Mouse (Mus musculus): ENCODE measurements around the gene Rrp12. TPM values are rescaled to one million over a fixed set of nuclear protein-coding genes. Genes with fewer than 3 reads are reported as not detected.

Gene Rrp12
- polyA plus RNA-seq, 1 experiment from 2014 or later: 6.8 TPM

DNA sequence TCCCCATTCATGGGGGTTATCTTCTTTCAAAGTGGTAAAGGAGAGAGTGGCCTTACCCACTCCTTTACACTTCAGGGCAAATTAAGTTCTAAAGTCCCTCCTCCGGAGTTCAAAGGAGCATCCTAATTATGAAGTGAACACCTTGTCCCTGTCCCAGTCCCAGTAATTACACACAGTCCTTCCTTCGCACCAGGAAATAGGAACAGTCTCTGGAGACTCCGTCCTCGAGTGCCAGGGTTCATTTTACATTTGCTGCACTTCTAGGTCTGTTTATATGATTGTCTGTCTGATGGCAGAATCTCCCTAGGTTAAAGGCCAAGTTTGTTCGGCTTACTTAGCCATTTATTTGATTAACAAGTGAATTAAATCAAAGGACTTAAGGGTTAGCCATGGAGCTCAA is 79.6 kb downstream of the Rrp12 start:
- Histone ChIP-seq H3K4me3 (ENCODE audit: inconsistent target) (no peak overlapping the region), H3K79me2 (ENCODE audit: inconsistent target) (no peaks in the 10 kb centered on the region), H3K36me3 (ENCODE audit: inconsistent target) (no peaks in the 10 kb centered on the region), H3K27ac (no peak overlapping the region)
- 93% methylated on average over 3 of the region's 5 CpGs for WGBS (ENCODE audit: missing documents)

DNA sequence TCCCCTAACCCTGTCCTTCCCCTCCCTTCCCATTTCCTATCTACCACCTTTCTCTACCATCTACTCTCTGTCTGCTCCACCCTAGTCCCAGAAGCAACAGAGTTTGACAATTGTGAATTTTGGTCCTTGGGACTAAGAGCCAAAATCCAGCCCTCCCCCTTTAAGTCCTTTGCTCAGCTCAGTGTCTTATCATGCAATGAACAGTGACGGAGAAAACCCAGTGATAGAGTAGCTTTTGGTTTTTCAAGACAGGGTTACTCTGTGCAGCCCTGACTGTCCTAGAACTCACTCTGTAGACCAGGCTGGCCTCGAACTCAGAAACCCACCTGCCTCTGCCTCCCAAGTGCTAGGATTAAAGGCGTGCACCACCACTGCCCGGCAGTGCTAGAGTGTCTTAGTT is 82.6 kb downstream of the Rrp12 start:
- 90% methylated on average over 4 of the region's 4 CpGs for WGBS (ENCODE audit: missing documents)
- H3K27ac ChIP-seq: no peak overlapping the region

More for the DNA sequence above, 82.6 kb downstream of the Rrp12 start:
- Histone ChIP-seq H3K4me3 (ENCODE audit: inconsistent target) (no peak overlapping the region), H3K36me3 (ENCODE audit: inconsistent target) (no peaks in the 10 kb centered on the region), H3K79me2 (ENCODE audit: inconsistent target) (no peaks in the 10 kb centered on the region)

Other genes starting within 250 kb of the Rrp12 start
- 1.2 to 6.7 TPM (median 3.4 TPM) in 3 replicates for gene Slit1, start 152.5 kb downstream of the Rrp12 start, polyA plus RNA-seq (2018)
- gene Arhgap19, start 94.1 kb downstream of the Rrp12 start, polyA plus RNA-seq (2018): 95.1 to 159 TPM (median 112 TPM) in 3 replicates
- gene Frat1, start 66.2 kb downstream of the Rrp12 start, polyA plus RNA-seq (2018): 0.36 to 3.2 TPM (median 1.3 TPM) in 3 replicates
- gene Frat2, start 48.0 kb downstream of the Rrp12 start, polyA plus RNA-seq (2018): 0.41 to 4.5 TPM (median 3.0 TPM) in 3 replicates
- gene Pgam1, start 15.8 kb upstream of the Rrp12 start, polyA plus RNA-seq (2018): 316 to 518 TPM (median 374 TPM) in 3 replicates
- 15.3 to 37.7 TPM (median 36.0 TPM) in 3 replicates for gene Exosc1, start 37.2 kb upstream of the Rrp12 start, polyA plus RNA-seq (2018)
- gene Zdhhc16, start 37.3 kb upstream of the Rrp12 start, polyA plus RNA-seq (2018): 17.4 to 32.6 TPM (median 29.9 TPM) in 3 replicates
- gene Mms19, start 85.0 kb upstream of the Rrp12 start, polyA plus RNA-seq (2018): 20.9 to 26.5 TPM (median 24.4 TPM) in 3 replicates
- gene Ubtd1, start 85.6 kb upstream of the Rrp12 start, polyA plus RNA-seq (2018): 25.8 to 42.9 TPM (median 41.2 TPM) in 3 replicates
- not detected in 3 replicates for gene Ankrd2, start 139.8 kb upstream of the Rrp12 start, polyA plus RNA-seq (2018)
- gene Hoga1, start 149.4 kb upstream of the Rrp12 start, polyA plus RNA-seq (2018): 1.3 to 2.2 TPM (median 1.9 TPM) in 3 replicates
- 0.19 to 0.27 TPM (median 0.27 TPM) in 3 replicates for gene 4933411K16Rik, start 156.1 kb upstream of the Rrp12 start, polyA plus RNA-seq (2018)
- gene Morn4, start 190.2 kb upstream of the Rrp12 start, polyA plus RNA-seq (2018): 2.7 to 5.4 TPM (median 5.3 TPM) in 3 replicates
- 62.5 to 98.7 TPM (median 75.6 TPM) in 3 replicates for gene Pi4k2a, start 194.3 kb upstream of the Rrp12 start, polyA plus RNA-seq (2018)
- 3.0 to 9.5 TPM (median 6.7 TPM) in 3 replicates for gene Avpi1, start 232.9 kb upstream of the Rrp12 start, polyA plus RNA-seq (2018)